Mouse (Mus musculus): ENCODE measurements around the gene Nabp1. TPM values are rescaled to one million over a fixed set of nuclear protein-coding genes. Genes with fewer than 3 reads are reported as not detected.

Gene Nabp1
- total RNA-seq, 1 experiment = 64.9 TPM

- DNase-seq (ENCODE audit: low read depth, low spot score) = no peak
- H3K9me3 ChIP-seq (ENCODE audit: control insufficient read depth, insufficient read depth, low read depth, low read length) = no peaks in the 10 kb centered on the region
- in situ Hi-C loops (cut with MboI; ENCODE audit: low sequenced_read_pairs in 2 of 2, unreplicated experiment in 2 of 2) = no loop called here
- no peak for TF ChIP-seq ZC3H11A (IDR thresholded peaks at IDR 0.05; ENCODE audit: borderline replicate concordance, low read depth, low read length)
- no peak for TF ChIP-seq ZNF384 (IDR thresholded peaks at IDR 0.05; ENCODE audit: low read depth, low read length)
- TF ChIP-seq MAFK (IDR thresholded peaks at IDR 0.05; ENCODE audit: insufficient read depth, low read depth, low read length) = no peak
- TF ChIP-seq HCFC1 (IDR thresholded peaks at IDR 0.05; ENCODE audit: borderline replicate concordance, insufficient read depth, low read length) = no peak
- no peak for TF ChIP-seq CHD2 (IDR thresholded peaks at IDR 0.05; ENCODE audit: low read depth, low read length)
- no peaks in the 10 kb centered on the region for H3K36me3 ChIP-seq (ENCODE audit: control insufficient read depth, insufficient read depth, low read length, poor library complexity, severe bottlenecking)
- H3K27ac ChIP-seq (ENCODE audit: insufficient read depth, low read depth, low read length, poor library complexity, severe bottlenecking) = no peak overlapping the region
- H3K4me1 ChIP-seq (ENCODE audit: control insufficient read depth in 2 of 2, insufficient read depth in 2 of 2, low read length in 2 of 2, poor library complexity in 1 of 2) = no peaks in the 10 kb centered on the region
- H3K9ac ChIP-seq (ENCODE audit: insufficient read depth, low read depth, low read length, poor library complexity, severe bottlenecking) = no peak overlapping the region
- no peak overlapping the region for H3K4me3 ChIP-seq (ENCODE audit: insufficient read depth in 1 of 2, low read depth in 1 of 2, low read length in 2 of 2, poor library complexity in 1 of 2, severe bottlenecking in 1 of 2)
Observed at GRCm38 (mm10) chr1:51519112-51519511, 40.9 kb upstream of the Nabp1 start.

GRCm38 (mm10) chr1:51515625-51516024, 37.4 kb upstream of the Nabp1 start:
- in situ Hi-C loops (cut with MboI; ENCODE audit: low sequenced_read_pairs in 2 of 2, unreplicated experiment in 2 of 2) = no loop called here
- Histone ChIP-seq H3K27ac (ENCODE audit: insufficient read depth, low read depth, low read length, poor library complexity, severe bottlenecking) (no peak overlapping the region), H3K4me1 (ENCODE audit: control insufficient read depth in 2 of 2, insufficient read depth in 2 of 2, low read length in 2 of 2, poor library complexity in 1 of 2) (no peaks in the 10 kb centered on the region), H3K4me3 (ENCODE audit: insufficient read depth in 1 of 2, low read depth in 1 of 2, low read length in 2 of 2, poor library complexity in 1 of 2, severe bottlenecking in 1 of 2) (no peak overlapping the region), H3K9me3 (ENCODE audit: control insufficient read depth, insufficient read depth, low read depth, low read length) (no peaks in the 10 kb centered on the region), H3K9ac (ENCODE audit: insufficient read depth, low read depth, low read length, poor library complexity, severe bottlenecking) (no peak overlapping the region), H3K36me3 (ENCODE audit: control insufficient read depth, insufficient read depth, low read length, poor library complexity, severe bottlenecking) (no peaks in the 10 kb centered on the region)
- no peak for TF ChIP-seq ZNF384 (IDR thresholded peaks at IDR 0.05; ENCODE audit: low read depth, low read length)
- 0 out of 2 replicates have a peak, but pooled peaks have one; percentile 14 for TF ChIP-seq MAFK (IDR thresholded peaks at IDR 0.05; ENCODE audit: insufficient read depth, low read depth, low read length)
- DNase-seq (ENCODE audit: low read depth, low spot score) = no peak

- Histone ChIP-seq H3K9ac (ENCODE audit: insufficient read depth, low read depth, low read length, poor library complexity, severe bottlenecking) (no peak overlapping the region), H3K9me3 (ENCODE audit: control insufficient read depth, insufficient read depth, low read depth, low read length) (no peaks in the 10 kb centered on the region), H3K4me3 (ENCODE audit: insufficient read depth in 1 of 2, low read depth in 1 of 2, low read length in 2 of 2, poor library complexity in 1 of 2, severe bottlenecking in 1 of 2) (no peak overlapping the region), H3K27ac (ENCODE audit: insufficient read depth, low read depth, low read length, poor library complexity, severe bottlenecking) (no peak overlapping the region), H3K4me1 (ENCODE audit: control insufficient read depth in 2 of 2, insufficient read depth in 2 of 2, low read length in 2 of 2, poor library complexity in 1 of 2) (no peaks in the 10 kb centered on the region), H3K36me3 (ENCODE audit: control insufficient read depth, insufficient read depth, low read length, poor library complexity, severe bottlenecking) (no peaks in the 10 kb centered on the region)
- TF ChIP-seq HCFC1 (IDR thresholded peaks at IDR 0.05; ENCODE audit: borderline replicate concordance, insufficient read depth, low read length) = no peak
- no peak for TF ChIP-seq ZNF384 (IDR thresholded peaks at IDR 0.05; ENCODE audit: low read depth, low read length)
- no peak for TF ChIP-seq CHD2 (IDR thresholded peaks at IDR 0.05; ENCODE audit: low read depth, low read length)
- no peak for TF ChIP-seq MAFK (IDR thresholded peaks at IDR 0.05; ENCODE audit: insufficient read depth, low read depth, low read length)
- no peak for TF ChIP-seq ZC3H11A (IDR thresholded peaks at IDR 0.05; ENCODE audit: borderline replicate concordance, low read depth, low read length)
- in situ Hi-C loops (cut with MboI; ENCODE audit: low sequenced_read_pairs in 2 of 2, unreplicated experiment in 2 of 2) = no loop called here
- DNase-seq (ENCODE audit: low read depth, low spot score) = no peak
Observed at GRCm38 (mm10) chr1:51515041-51515440, 36.8 kb upstream of the Nabp1 start.

- Histone ChIP-seq H3K9me3 (ENCODE audit: control insufficient read depth, insufficient read depth, low read depth, low read length) (no peaks in the 10 kb centered on the region), H3K27ac (ENCODE audit: insufficient read depth, low read depth, low read length, poor library complexity, severe bottlenecking) (no peak overlapping the region), H3K36me3 (ENCODE audit: control insufficient read depth, insufficient read depth, low read length, poor library complexity, severe bottlenecking) (no peaks in the 10 kb centered on the region), H3K4me3 (ENCODE audit: insufficient read depth in 1 of 2, low read depth in 1 of 2, low read length in 2 of 2, poor library complexity in 1 of 2, severe bottlenecking in 1 of 2) (no peak overlapping the region), H3K9ac (ENCODE audit: insufficient read depth, low read depth, low read length, poor library complexity, severe bottlenecking) (no peak overlapping the region), H3K4me1 (ENCODE audit: control insufficient read depth in 2 of 2, insufficient read depth in 2 of 2, low read length in 2 of 2, poor library complexity in 1 of 2) (peaks cover 0 to 2% of the 10 kb centered on the region in 2 experiments; a peak in 1 of 4 replicates)
- DNase-seq (ENCODE audit: low read depth, low spot score) = no peak
- no peak for TF ChIP-seq HCFC1 (IDR thresholded peaks at IDR 0.05; ENCODE audit: borderline replicate concordance, insufficient read depth, low read length)
- TF ChIP-seq MAFK (IDR thresholded peaks at IDR 0.05; ENCODE audit: insufficient read depth, low read depth, low read length) = no peak
- TF ChIP-seq CHD2 (IDR thresholded peaks at IDR 0.05; ENCODE audit: low read depth, low read length) = no peak
- TF ChIP-seq ZNF384 (IDR thresholded peaks at IDR 0.05; ENCODE audit: low read depth, low read length) = no peak
- TF ChIP-seq ZC3H11A (IDR thresholded peaks at IDR 0.05; ENCODE audit: borderline replicate concordance, low read depth, low read length) = no peak
- in situ Hi-C loops (cut with MboI; ENCODE audit: low sequenced_read_pairs in 2 of 2, unreplicated experiment in 2 of 2) = no loop called here
Observed at GRCm38 (mm10) chr1:51514379-51514778, 36.2 kb upstream of the Nabp1 start.

- TF ChIP-seq MAFK (IDR thresholded peaks at IDR 0.05; ENCODE audit: insufficient read depth, low read depth, low read length) (no peak), CHD2 (IDR thresholded peaks at IDR 0.05; ENCODE audit: low read depth, low read length) (no peak), HCFC1 (IDR thresholded peaks at IDR 0.05; ENCODE audit: borderline replicate concordance, insufficient read depth, low read length) (no peak), ZC3H11A (IDR thresholded peaks at IDR 0.05; ENCODE audit: borderline replicate concordance, low read depth, low read length) (no peak), ZNF384 (IDR thresholded peaks at IDR 0.05; ENCODE audit: low read depth, low read length) (no peak)
- in situ Hi-C loops (cut with MboI; ENCODE audit: low sequenced_read_pairs in 2 of 2, unreplicated experiment in 2 of 2) = no loop called here
- H3K27ac ChIP-seq (ENCODE audit: insufficient read depth, low read depth, low read length, poor library complexity, severe bottlenecking) = no peak overlapping the region
- H3K9ac ChIP-seq (ENCODE audit: insufficient read depth, low read depth, low read length, poor library complexity, severe bottlenecking) = no peak overlapping the region
- H3K9me3 ChIP-seq (ENCODE audit: control insufficient read depth, insufficient read depth, low read depth, low read length) = no peaks in the 10 kb centered on the region
- H3K36me3 ChIP-seq (ENCODE audit: control insufficient read depth, insufficient read depth, low read length, poor library complexity, severe bottlenecking) = no peaks in the 10 kb centered on the region
- H3K4me1 ChIP-seq (ENCODE audit: control insufficient read depth in 2 of 2, insufficient read depth in 2 of 2, low read length in 2 of 2, poor library complexity in 1 of 2) = peaks cover 0 to 4% of the 10 kb centered on the region in 2 experiments; a peak in 1 of 4 replicates
- no peak for DNase-seq (ENCODE audit: low read depth, low spot score)
- H3K4me3 ChIP-seq (ENCODE audit: insufficient read depth in 1 of 2, low read depth in 1 of 2, low read length in 2 of 2, poor library complexity in 1 of 2, severe bottlenecking in 1 of 2) = no peak overlapping the region
Observed at GRCm38 (mm10) chr1:51513059-51513713, 35.0 kb upstream of the Nabp1 start.

Measured in ES-E14 (cell line).